Mouse (Mus musculus): Measurements from ENCODE around the gene Fam222a. TPM values are rescaled to one million over a fixed set of nuclear protein-coding genes. Genes with fewer than 3 reads are reported as not detected.

Fam222a gene
- total and polyA plus RNA-seq, 2 experiments from 2014 or later: 1.3 to 5.0 TPM

GRCm38 (mm10) chr5:114593949-114594348 is 26.1 kb downstream of the Fam222a start:
- ATAC-seq (ENCODE audit: insufficient read depth, low read depth): no peak
- H3K36me3 ChIP-seq (replicated peaks; ENCODE audit: control insufficient read depth, insufficient read depth, low read length): no peaks in the 10 kb centered on the region
- peaks cover 41% of the 10 kb centered on the region for H3K4me1 ChIP-seq (ENCODE audit: control insufficient read depth, insufficient read depth)
- H3K4me2 ChIP-seq (ENCODE audit: low read depth, low read length): peak overlapping the region; percentile 52
- H3K9ac ChIP-seq (replicated peaks; ENCODE audit: low read depth, low read length): no peak overlapping the region
- no peak overlapping the region for H3K4me3 ChIP-seq (ENCODE audit: low read depth, low read length)
- 54% methylated on average over 5 of the region's 5 CpGs for WGBS
- DNase-seq (ENCODE audit: low spot score): no peak
- no peaks in the 10 kb centered on the region for H3K9me3 ChIP-seq (replicated peaks; ENCODE audit: control insufficient read depth, low read length)
- TF ChIP-seq CTCF (IDR thresholded peaks at IDR 0.05; ENCODE audit: low read depth) (no peak), EP300 (IDR thresholded peaks at IDR 0.05; ENCODE audit: low read depth) (no peak)
- H3K27me3 ChIP-seq (ENCODE audit: control insufficient read depth, insufficient read depth, low read length): peaks cover 8% of the 10 kb centered on the region; the same call in 1 of the 2 replicates
- H3K27ac ChIP-seq (ENCODE audit: low read depth): peak overlapping the region; percentile 83

GRCm38 (mm10) chr5:114594741-114595241 is 27.0 kb downstream of the Fam222a start:
- no peaks in the 10 kb centered on the region for H3K9me3 ChIP-seq (replicated peaks; ENCODE audit: control insufficient read depth, low read length)
- TF ChIP-seq CTCF (IDR thresholded peaks at IDR 0.05; ENCODE audit: low read depth): no peak
- no peak for TF ChIP-seq EP300 (IDR thresholded peaks at IDR 0.05; ENCODE audit: low read depth)
- H3K4me2 ChIP-seq (ENCODE audit: low read depth, low read length): peak overlapping the region; percentile 52
- peak; percentile 59 for ATAC-seq (ENCODE audit: insufficient read depth, low read depth)
- no peak overlapping the region for H3K9ac ChIP-seq (replicated peaks; ENCODE audit: low read depth, low read length)
- H3K4me1 ChIP-seq (ENCODE audit: control insufficient read depth, insufficient read depth): peaks cover 41% of the 10 kb centered on the region
- no peaks in the 10 kb centered on the region for H3K36me3 ChIP-seq (replicated peaks; ENCODE audit: control insufficient read depth, insufficient read depth, low read length)
- H3K4me3 ChIP-seq (ENCODE audit: low read depth, low read length): no peak overlapping the region
- 15% methylated on average over 15 of the region's 15 CpGs for WGBS
- H3K27ac ChIP-seq (ENCODE audit: low read depth): peak overlapping the region; percentile 83
- H3K27me3 ChIP-seq (ENCODE audit: control insufficient read depth, insufficient read depth, low read length): peaks cover 8% of the 10 kb centered on the region; the same call in 1 of the 2 replicates
- DNase-seq (ENCODE audit: low spot score): peak; percentile 71

- peak; percentile 47; the same call in 1 of the 2 replicates for ATAC-seq (ENCODE audit: insufficient read depth, low read depth)
- H3K4me2 ChIP-seq (ENCODE audit: low read depth, low read length): peak overlapping the region; percentile 26; the same call in 1 of the 2 replicates
- H3K4me3 ChIP-seq (ENCODE audit: low read depth, low read length): no peak overlapping the region
- WGBS: 27% methylated on average over 10 of the region's 10 CpGs
- peaks cover 5% of the 10 kb centered on the region; the same call in 1 of the 2 replicates for H3K27me3 ChIP-seq (ENCODE audit: control insufficient read depth, insufficient read depth, low read length)
- peak overlapping the region; percentile 61; the same call in 1 of the 2 replicates for H3K27ac ChIP-seq (ENCODE audit: low read depth)
- no peak for DNase-seq (ENCODE audit: low spot score)
- TF ChIP-seq CTCF (IDR thresholded peaks at IDR 0.05; ENCODE audit: low read depth): no peak
- no peak for TF ChIP-seq EP300 (IDR thresholded peaks at IDR 0.05; ENCODE audit: low read depth)
- H3K9me3 ChIP-seq (replicated peaks; ENCODE audit: control insufficient read depth, low read length): no peaks in the 10 kb centered on the region
- no peaks in the 10 kb centered on the region for H3K36me3 ChIP-seq (replicated peaks; ENCODE audit: control insufficient read depth, insufficient read depth, low read length)
- H3K9ac ChIP-seq (replicated peaks; ENCODE audit: low read depth, low read length): no peak overlapping the region
- peaks cover 31% of the 10 kb centered on the region for H3K4me1 ChIP-seq (ENCODE audit: control insufficient read depth, insufficient read depth)
Measured at GRCm38 (mm10) chr5:114596604-114597003, 28.8 kb downstream of the Fam222a start.

- Histone ChIP-seq H3K9ac (replicated peaks; ENCODE audit: low read depth, low read length) (no peak overlapping the region; the same call in 1 of the 2 replicates), H3K9me3 (replicated peaks; ENCODE audit: control insufficient read depth, low read length) (no peaks in the 10 kb centered on the region), H3K4me2 (ENCODE audit: low read depth, low read length) (peak overlapping the region; percentile 26; the same call in 1 of the 2 replicates), H3K27me3 (ENCODE audit: control insufficient read depth, insufficient read depth, low read length) (0 out of 2 replicates have a peak, but pooled peaks cover 1% of the 10 kb centered on the region), H3K4me1 (ENCODE audit: control insufficient read depth, insufficient read depth) (peaks cover 31% of the 10 kb centered on the region), H3K36me3 (replicated peaks; ENCODE audit: control insufficient read depth, insufficient read depth, low read length) (no peaks in the 10 kb centered on the region), H3K27ac (ENCODE audit: low read depth) (peak overlapping the region; percentile 61; the same call in 1 of the 2 replicates), H3K4me3 (ENCODE audit: low read depth, low read length) (no peak overlapping the region)
- no peak for DNase-seq (ENCODE audit: low spot score)
- no peak for ATAC-seq (ENCODE audit: insufficient read depth, low read depth)
- WGBS: 50% methylated on average over 8 of the region's 8 CpGs
- TF ChIP-seq CTCF (IDR thresholded peaks at IDR 0.05; ENCODE audit: low read depth) (no peak), EP300 (IDR thresholded peaks at IDR 0.05; ENCODE audit: low read depth) (no peak)
Measured at GRCm38 (mm10) chr5:114597222-114597621, 29.4 kb downstream of the Fam222a start.

- Histone ChIP-seq H3K36me3 (replicated peaks; ENCODE audit: control insufficient read depth, insufficient read depth, low read length) (no peaks in the 10 kb centered on the region), H3K4me3 (ENCODE audit: low read depth, low read length) (no peak overlapping the region), H3K9ac (replicated peaks; ENCODE audit: low read depth, low read length) (no peak overlapping the region; the same call in 1 of the 2 replicates), H3K4me2 (ENCODE audit: low read depth, low read length) (peak overlapping the region; percentile 26; the same call in 1 of the 2 replicates), H3K27ac (ENCODE audit: low read depth) (peak overlapping the region; percentile 61; the same call in 1 of the 2 replicates), H3K27me3 (ENCODE audit: control insufficient read depth, insufficient read depth, low read length) (no peaks in the 10 kb centered on the region), H3K4me1 (ENCODE audit: control insufficient read depth, insufficient read depth) (peaks cover 31% of the 10 kb centered on the region), H3K9me3 (replicated peaks; ENCODE audit: control insufficient read depth, low read length) (no peaks in the 10 kb centered on the region)
- 45% methylated on average over 6 of the region's 6 CpGs for WGBS
- TF ChIP-seq CTCF (IDR thresholded peaks at IDR 0.05; ENCODE audit: low read depth) (no peak), EP300 (IDR thresholded peaks at IDR 0.05; ENCODE audit: low read depth) (no peak)
- ATAC-seq (ENCODE audit: insufficient read depth, low read depth) (no peak), DNase-seq (ENCODE audit: low spot score) (no peak)
Measured at GRCm38 (mm10) chr5:114597652-114598051, 29.8 kb downstream of the Fam222a start.

Data from heart, postnatal 0 days (tissue).